Mouse (Mus musculus) spleen, adult 2 months (tissue): ENCODE measurements at regions not wholly inside any gene's neighbourhood (a gene's known extent, or its start where the extent isn't known, plus 50 kb on each side); places are given as distances from the start of the nearest gene placed in this dataset.

Experiments
- CTCF ChIP-seq: fragments of 200-500 bp; IDR thresholded peaks from 2 replicates; pipeline ENCODE4 v1.5.1; 2011; ENCODE audit warnings: mild to moderate bottlenecking, inconsistent platforms; ENCODE audit not compliant: insufficient read depth, insufficient read length, insufficient replicate concordance; ENCODE audit errors: extremely low read depth
- POLR2A ChIP-seq: fragments of 200-500 bp; IDR thresholded peaks from 2 replicates; pipeline ENCODE4 v1.6.1; 2011; ENCODE audit warnings: low read depth, low read length, inconsistent platforms

GRCm38 (mm10) chr5:73817180-73817579 is 166.0 kb downstream of the Spata18 start:
- no peak for TF ChIP-seq POLR2A
- no peak for TF ChIP-seq CTCF
